Mouse (Mus musculus) embryonic facial prominence, embryonic 13.5 days (tissue): ENCODE measurements around the gene Cdk6. TPM values are rescaled to one million over a fixed set of nuclear protein-coding genes. Genes with fewer than 3 reads are reported as not detected.
"Not testable (repeated sequence)": the region's sequence is repeated elsewhere in the genome, so short reads cannot be mapped to it uniquely, and the experiment has no call there.

Experiments
- ATAC-seq: fragments of 200-750 bp; cut with Nextera tagmentation; 2 replicates; pipeline ENCODE4 v1.8.0; 2017; ENCODE audit warnings: low read depth; ENCODE audit not compliant: insufficient number of reproducible peaks, insufficient read depth, low FRiP score, low TSS enrichment
- H3K27ac ChIP-seq: fragments of 300-500 bp; sonication (generic); 2 replicates; pipeline ENCODE4 v1.5.1; 2015; ENCODE audit warnings: moderate library complexity, mild to moderate bottlenecking, inconsistent platforms
- H3K27me3 ChIP-seq: fragments of 300-500 bp; sonication (generic); 2 replicates; pipeline ENCODE4 v1.6.1; 2015; ENCODE audit warnings: mild to moderate bottlenecking, inconsistent platforms
- H3K36me3 ChIP-seq: fragments of 300-500 bp; sonication (generic); 2 replicates; pipeline ENCODE4 v1.6.1; 2015; ENCODE audit warnings: mild to moderate bottlenecking, inconsistent platforms
- H3K4me1 ChIP-seq: fragments of 300-500 bp; sonication (generic); 2 replicates; pipeline ENCODE4 v1.6.1; 2015; ENCODE audit warnings: inconsistent platforms
- H3K4me2 ChIP-seq: fragments of 300-500 bp; sonication (generic); 2 replicates; pipeline ENCODE4 v1.6.1; 2015; ENCODE audit warnings: moderate library complexity, mild to moderate bottlenecking, inconsistent platforms
- H3K4me3 ChIP-seq: fragments of 300-500 bp; sonication (generic); 2 replicates; pipeline ENCODE4 v1.5.1; 2015; ENCODE audit warnings: mild to moderate bottlenecking, inconsistent platforms
- H3K9ac ChIP-seq: fragments of 300-500 bp; sonication (generic); 2 replicates; pipeline ENCODE4 v1.6.1; 2015; ENCODE audit warnings: mild to moderate bottlenecking, inconsistent platforms
- H3K9me3 ChIP-seq: fragments of 300-500 bp; sonication (generic); 2 replicates; pipeline ENCODE4 v1.6.1; 2016; ENCODE audit warnings: inconsistent platforms
- WGBS: fragments of 180-500 bp; shearing (Covaris S2); methylation state at CpG from one replicate; pipeline ENCODE4 v1.1.7; 2015; ENCODE audit warnings: mixed read lengths; 5-methylcytosine and 5-hydroxymethylcytosine counted together
- polyA plus RNA-seq: library from polyadenylated mRNA; unstranded; fragments of >200 nt; fragmentation: Nextera tagmentation; extraction: Ambion mirVana; gene quantifications from 2 replicates; pipeline ENCODE4 v1.2.1, GENCODE M21; 2015

Cdk6 gene
- polyA plus RNA-seq: 32.4 and 34.5 TPM in 2 replicates

DNA sequence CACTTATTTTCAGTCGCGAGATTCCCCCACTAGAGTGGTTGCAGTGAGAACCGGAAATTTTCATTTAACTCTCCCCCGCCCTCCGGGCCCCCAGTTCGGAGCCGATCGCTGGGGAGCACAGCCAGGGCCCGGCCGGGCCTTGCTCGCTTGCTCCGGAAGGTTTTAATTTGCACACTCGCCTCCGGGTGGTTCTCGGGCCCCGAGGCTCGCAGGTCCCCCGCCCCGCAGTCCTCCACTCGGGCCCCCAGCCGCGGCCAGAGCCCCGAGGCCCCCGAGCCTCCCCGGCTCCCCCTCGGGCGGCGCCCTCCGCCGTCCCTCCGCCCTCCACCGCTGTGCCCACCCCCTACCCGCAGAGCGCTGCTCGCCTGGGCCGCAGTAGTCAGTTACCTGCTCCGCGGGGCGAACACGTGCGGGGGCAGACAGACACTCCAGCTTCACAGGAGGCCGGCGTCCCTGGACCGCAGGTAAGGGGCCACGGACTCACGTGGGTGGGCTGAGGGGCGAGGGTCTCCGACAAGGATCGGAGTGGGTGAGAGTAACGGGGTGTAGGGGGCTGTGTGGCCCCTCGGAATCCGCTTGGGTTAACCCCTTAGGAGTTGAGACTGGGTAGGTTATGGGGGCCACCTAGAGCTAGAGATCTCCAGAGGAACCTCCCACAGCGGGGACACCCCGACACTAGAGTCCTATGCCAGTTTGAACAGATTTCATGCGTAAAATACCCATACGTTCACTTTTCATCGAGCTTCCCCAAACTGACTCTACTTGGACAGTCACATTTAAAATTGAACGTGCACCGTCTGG is at the start of gene Cdk6:
Gene Cdk6 (plus strand): TSS at position 375 of the 801 bp plus-strand sequence.
- Histone ChIP-seq H3K9ac (peak within 1 kb of the TSS; percentile 80), H3K4me1 (peaks cover 3% of the 10 kb centered on the region; the same call in 1 of the 2 replicates), H3K27me3 (0 out of 2 replicates have a peak, but pooled peaks cover 3% of the 10 kb centered on the region), H3K36me3 (no peaks in the 10 kb centered on the region), H3K4me2 (peak within 1 kb of the TSS; percentile 98), H3K9me3 (no peaks in the 10 kb centered on the region), H3K4me3 (peak within 1 kb of the TSS; percentile 65), H3K27ac (peak within 1 kb of the TSS; percentile 85)
- under 1% methylated on average over 59 of the region's 59 CpGs for WGBS
- no peak for ATAC-seq

DNA sequence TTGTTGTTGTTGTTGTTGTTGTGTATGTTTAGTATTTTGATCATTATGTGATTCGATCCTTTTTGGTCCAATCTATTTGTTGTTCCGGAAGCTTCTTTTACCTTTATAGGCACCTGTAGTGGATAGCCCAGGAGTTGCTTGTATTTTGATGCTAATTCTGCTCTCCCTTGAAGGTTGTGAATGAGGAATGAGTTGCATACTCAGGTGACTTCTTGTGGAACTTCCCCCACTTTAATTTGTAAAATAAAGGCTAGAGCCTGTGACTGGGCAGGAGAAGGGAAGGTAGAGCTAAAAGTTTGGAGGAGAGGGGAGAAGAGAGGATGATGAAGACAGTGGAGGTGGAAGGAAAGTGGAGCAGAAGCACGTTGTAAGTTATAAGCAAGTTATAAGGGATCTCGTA is 47.6 kb upstream of the Cdk6 start:
- Histone ChIP-seq H3K27ac (no peak overlapping the region), H3K27me3 (no peaks in the 10 kb centered on the region), H3K4me1 (no peaks in the 10 kb centered on the region), H3K4me3 (no peak overlapping the region), H3K9ac (no peak overlapping the region), H3K4me2 (no peak overlapping the region), H3K9me3 (no peaks in the 10 kb centered on the region), H3K36me3 (no peaks in the 10 kb centered on the region)
- WGBS: 78% methylated on average over 4 of the region's 4 CpGs
- no peak for ATAC-seq

DNA sequence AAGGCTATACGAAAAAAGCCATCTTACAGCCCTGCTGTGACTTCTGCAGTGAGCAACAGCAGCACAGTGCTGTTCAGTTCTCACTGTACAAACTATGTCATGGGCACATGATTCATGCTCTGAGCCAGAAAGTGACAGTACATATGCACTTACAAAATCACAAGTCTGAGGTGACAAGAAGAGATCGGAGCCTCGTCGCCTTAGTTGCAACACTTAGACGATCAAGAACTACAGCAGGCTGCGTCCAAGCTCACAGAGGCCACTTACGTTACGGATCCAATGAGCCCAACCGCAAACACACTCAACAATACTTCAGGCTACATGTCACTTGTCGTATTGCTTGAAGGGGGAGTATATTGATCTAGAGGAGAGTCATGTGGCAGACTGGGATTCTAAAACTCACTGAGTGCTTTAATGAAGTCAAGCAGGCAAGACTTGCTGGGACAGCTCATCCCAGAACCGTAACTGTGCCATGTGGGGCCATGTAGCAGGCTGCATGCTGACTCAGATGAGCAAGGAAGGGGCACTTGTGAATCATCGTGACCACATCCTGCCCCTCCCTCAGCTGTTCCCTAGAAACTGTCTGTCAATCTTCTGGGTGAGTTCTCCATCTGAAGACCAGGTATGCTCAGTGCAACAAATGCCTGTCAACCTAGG is 40.4 kb upstream of the Cdk6 start:
- 77% methylated on average over 12 of the region's 12 CpGs for WGBS

DNA sequence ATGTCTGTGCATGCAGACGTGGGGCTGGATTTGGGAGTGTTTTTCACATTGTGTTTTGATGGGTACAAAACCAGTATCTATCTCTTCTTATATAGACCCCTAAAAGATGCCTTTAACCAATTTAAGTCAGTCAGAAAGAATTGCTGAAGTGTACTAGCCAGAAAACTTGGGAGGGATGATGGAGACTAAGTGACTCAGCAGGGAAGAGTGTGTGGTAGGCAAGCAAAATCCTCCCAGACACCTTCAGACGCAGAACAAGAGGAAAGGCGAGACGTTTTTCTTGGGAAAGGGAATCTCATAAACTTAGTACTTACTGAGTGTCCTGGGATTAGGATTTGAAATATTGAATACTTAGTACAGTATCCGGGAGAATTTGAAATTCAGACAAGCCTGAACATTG is 39.8 kb upstream of the Cdk6 start:
- H3K27me3 ChIP-seq: no peaks in the 10 kb centered on the region
- no peak overlapping the region for H3K9ac ChIP-seq
- no peaks in the 10 kb centered on the region for H3K36me3 ChIP-seq
- WGBS: 68% methylated on average over 5 of the region's 5 CpGs
- H3K27ac ChIP-seq: no peak overlapping the region
- H3K9me3 ChIP-seq: no peaks in the 10 kb centered on the region
- H3K4me2 ChIP-seq: no peak overlapping the region
- H3K4me3 ChIP-seq: no peak overlapping the region
- no peak for ATAC-seq
- no peaks in the 10 kb centered on the region for H3K4me1 ChIP-seq

More for the DNA sequence above, 40.4 kb upstream of the Cdk6 start:
- no peak overlapping the region for H3K9ac ChIP-seq
- no peak overlapping the region for H3K4me2 ChIP-seq
- H3K27ac ChIP-seq: no peak overlapping the region
- no peaks in the 10 kb centered on the region for H3K36me3 ChIP-seq
- H3K4me3 ChIP-seq: no peak overlapping the region
- H3K9me3 ChIP-seq: no peaks in the 10 kb centered on the region
- ATAC-seq: no peak
- no peaks in the 10 kb centered on the region for H3K4me1 ChIP-seq
- no peaks in the 10 kb centered on the region for H3K27me3 ChIP-seq

DNA sequence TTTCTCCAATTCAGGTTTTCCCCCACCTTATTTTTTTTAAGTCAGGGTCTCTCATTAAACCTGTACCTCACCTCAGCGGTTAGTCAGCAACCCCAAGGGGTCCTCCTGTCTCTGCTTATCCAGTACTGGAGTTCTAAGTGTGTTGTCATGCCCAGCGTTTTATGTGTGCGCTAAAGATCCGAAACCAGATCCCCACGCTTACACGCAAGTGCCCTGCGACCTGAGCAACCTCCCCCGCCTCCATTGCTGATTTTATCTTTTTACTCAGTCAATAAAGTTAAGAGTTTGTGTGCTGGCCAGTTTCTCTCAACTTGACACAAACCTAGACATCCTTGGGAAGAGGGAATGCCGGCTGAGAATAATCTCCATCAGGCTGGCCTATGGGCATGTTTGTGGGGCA is 37.4 kb upstream of the Cdk6 start:
- Histone ChIP-seq H3K4me1 (no peaks in the 10 kb centered on the region), H3K36me3 (no peaks in the 10 kb centered on the region), H3K27me3 (no peaks in the 10 kb centered on the region), H3K4me3 (no peak overlapping the region), H3K9ac (no peak overlapping the region), H3K4me2 (no peak overlapping the region), H3K9me3 (no peaks in the 10 kb centered on the region), H3K27ac (no peak overlapping the region)
- ATAC-seq: no peak
- WGBS: 87% methylated on average over 9 of the region's 9 CpGs

DNA sequence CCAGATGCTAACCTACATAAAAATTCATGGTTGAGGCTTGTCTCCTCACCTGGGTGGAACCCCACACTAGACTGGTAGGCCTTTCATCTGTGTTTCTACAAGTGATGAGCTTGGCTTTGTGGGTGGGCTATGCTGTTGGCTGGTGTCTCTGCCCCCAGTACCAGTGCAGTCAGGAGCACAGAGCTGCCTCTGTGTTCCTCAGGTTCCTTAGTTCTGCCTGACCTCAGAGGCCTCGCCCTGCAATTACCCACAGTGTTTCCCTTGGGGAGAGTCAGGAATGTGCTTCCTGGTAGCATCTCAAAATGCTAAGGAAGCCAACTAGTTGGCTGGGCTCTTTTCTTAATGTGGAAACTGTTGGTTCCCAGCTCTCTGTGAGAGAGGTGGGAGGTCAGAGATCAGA is 35.1 kb upstream of the Cdk6 start:
- Histone ChIP-seq H3K4me1 (no peaks in the 10 kb centered on the region), H3K9ac (no peak overlapping the region), H3K4me3 (no peak overlapping the region), H3K36me3 (no peaks in the 10 kb centered on the region), H3K27me3 (no peaks in the 10 kb centered on the region), H3K27ac (no peak overlapping the region), H3K4me2 (no peak overlapping the region), H3K9me3 (no peaks in the 10 kb centered on the region)
- ATAC-seq: no peak
- 50% methylated on average over 1 of the region's 1 CpGs for WGBS

DNA sequence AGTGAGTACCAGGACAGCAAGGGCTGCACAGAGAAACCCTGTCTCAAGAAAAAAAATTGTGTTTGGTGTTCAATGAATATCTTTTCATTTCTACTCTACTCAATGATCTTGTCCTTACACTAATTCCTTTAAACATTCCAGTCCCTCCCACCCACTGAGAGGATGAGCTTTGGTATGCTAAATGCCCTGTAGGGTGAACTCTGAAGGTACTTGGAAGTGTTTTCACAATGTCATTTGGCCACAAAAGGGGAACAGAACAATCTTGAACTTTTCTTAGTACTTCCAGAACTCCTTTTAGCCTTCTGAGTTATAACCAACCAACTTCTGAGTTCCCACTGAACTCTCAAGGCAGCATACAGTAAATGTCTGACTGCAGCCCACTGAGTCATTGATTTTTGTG is 32.2 kb upstream of the Cdk6 start:
- ATAC-seq: no peak
- no peak overlapping the region for H3K9ac ChIP-seq
- H3K27ac ChIP-seq: no peak overlapping the region
- no peak overlapping the region for H3K4me3 ChIP-seq
- no peaks in the 10 kb centered on the region for H3K4me1 ChIP-seq
- no peaks in the 10 kb centered on the region for H3K27me3 ChIP-seq
- H3K36me3 ChIP-seq: no peaks in the 10 kb centered on the region
- no peaks in the 10 kb centered on the region for H3K9me3 ChIP-seq
- no peak overlapping the region for H3K4me2 ChIP-seq

DNA sequence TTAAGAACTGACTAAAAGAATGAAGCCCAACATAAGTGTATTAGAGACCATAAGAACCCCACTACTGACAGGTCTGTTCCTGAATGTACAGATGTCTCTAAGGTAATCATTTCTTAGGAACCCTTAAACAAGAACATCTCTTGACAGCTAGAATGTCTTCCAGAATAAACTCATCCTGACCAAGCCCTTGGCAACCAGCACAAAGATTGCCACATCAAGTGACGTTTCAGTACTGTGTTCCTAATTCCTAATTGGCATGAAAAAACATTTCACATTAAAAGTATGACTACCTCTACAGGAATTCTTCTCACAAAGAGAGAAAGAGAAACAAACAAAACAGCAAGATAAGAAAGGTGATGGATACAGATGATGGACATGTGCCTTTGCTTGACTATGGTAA is 31.7 kb upstream of the Cdk6 start:
- Histone ChIP-seq H3K9ac (no peak overlapping the region), H3K27ac (no peak overlapping the region), H3K4me3 (no peak overlapping the region), H3K4me2 (no peak overlapping the region), H3K27me3 (no peaks in the 10 kb centered on the region), H3K36me3 (no peaks in the 10 kb centered on the region), H3K4me1 (no peaks in the 10 kb centered on the region), H3K9me3 (no peaks in the 10 kb centered on the region)
- WGBS: 72% methylated on average over 1 of the region's 1 CpGs
- no peak for ATAC-seq

DNA sequence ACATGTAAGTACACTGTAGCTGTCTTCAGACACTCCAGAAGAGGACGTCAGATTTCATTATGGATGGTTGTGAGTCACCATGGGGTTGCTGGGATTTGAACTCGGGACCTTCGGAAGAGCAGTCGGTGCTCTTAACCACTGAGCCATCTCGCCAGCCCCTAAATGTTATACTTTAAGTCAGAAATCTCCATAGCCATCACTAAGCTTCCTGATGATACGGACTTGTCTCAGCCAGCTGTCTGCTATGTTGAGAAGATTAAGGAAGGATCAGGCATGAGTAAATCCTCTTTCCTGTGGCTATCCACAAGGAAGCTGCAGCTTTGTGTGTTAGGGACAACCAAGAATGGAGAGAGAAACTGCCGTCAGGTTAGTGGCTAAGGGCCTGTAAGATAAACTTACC is 30.1 kb upstream of the Cdk6 start:
- H3K27ac ChIP-seq, H3K36me3 ChIP-seq, ATAC-seq, H3K4me2 ChIP-seq, H3K9me3 ChIP-seq, H3K4me3 ChIP-seq, H3K27me3 ChIP-seq, H3K4me1 ChIP-seq, H3K9ac ChIP-seq: not testable (repeated sequence)
- WGBS: 83% methylated on average over 7 of the region's 7 CpGs

DNA sequence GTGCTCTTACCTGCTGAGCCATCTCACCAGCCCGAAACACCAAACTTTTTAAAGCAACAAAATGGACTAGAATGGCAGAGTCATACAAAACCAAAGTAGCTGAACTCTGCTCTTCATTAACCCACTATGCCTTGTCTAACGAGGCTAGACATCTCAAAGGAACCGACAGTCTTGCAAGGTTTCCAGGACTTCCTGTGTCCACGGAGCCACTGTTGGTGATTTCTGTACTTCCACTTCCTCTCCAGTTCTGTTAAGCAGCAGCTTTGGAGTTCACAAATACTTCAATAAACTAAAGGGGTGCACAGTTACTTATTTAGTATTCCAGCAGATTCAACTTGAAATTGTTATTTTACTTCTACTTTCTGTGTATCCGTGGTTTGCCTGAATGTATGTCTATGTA is 23.6 kb upstream of the Cdk6 start:
- H3K36me3 ChIP-seq, H3K9ac ChIP-seq, ATAC-seq, H3K4me2 ChIP-seq, H3K27me3 ChIP-seq, H3K4me3 ChIP-seq, H3K27ac ChIP-seq, H3K4me1 ChIP-seq, H3K9me3 ChIP-seq: not testable (repeated sequence)
- 79% methylated on average over 5 of the region's 5 CpGs for WGBS

DNA sequence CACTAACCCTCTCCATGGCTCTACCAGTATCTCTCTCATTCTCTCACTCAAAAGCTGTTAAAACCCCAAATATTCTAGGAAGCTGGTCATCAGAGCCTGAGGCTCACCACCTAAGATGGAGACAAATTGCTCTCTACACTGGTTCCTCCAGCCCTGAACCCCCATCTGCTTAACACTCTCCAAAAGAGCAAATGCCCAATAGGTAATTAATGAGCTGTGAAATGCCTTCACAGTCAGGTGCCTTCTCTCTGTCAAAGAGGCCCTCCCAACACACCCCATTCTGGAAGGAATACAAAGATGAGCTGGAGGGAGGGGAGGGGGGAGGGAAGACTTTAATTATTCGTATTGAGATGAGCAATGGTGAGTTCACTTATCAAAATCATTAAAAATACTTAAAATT is 21.1 kb upstream of the Cdk6 start:
- ATAC-seq: no peak
- no peak overlapping the region for H3K4me3 ChIP-seq
- no peak overlapping the region for H3K4me2 ChIP-seq
- H3K4me1 ChIP-seq: no peaks in the 10 kb centered on the region
- no peaks in the 10 kb centered on the region for H3K27me3 ChIP-seq
- H3K27ac ChIP-seq: no peak overlapping the region
- H3K36me3 ChIP-seq: no peaks in the 10 kb centered on the region
- 22% methylated on average over 1 of the region's 1 CpGs for WGBS
- no peak overlapping the region for H3K9ac ChIP-seq
- H3K9me3 ChIP-seq: no peaks in the 10 kb centered on the region

DNA sequence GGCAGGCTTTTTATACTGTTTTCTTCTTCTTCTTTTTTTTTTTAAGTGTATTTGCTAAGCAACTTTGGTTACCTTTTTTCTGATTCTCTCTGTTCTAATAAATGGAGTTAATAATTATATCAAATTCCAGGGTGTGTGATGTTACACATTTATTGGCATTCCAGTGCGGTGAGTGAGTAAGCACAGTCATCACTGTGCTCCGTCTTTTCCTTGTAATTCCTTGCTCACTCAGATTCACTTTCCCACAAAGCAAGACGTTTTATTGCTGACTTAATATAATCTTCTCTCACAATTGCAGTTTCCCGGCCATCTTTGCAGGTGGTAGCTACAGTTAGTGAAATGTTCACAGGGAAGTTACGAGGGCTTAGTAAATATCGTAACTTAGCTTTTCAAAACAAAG is 19.2 kb upstream of the Cdk6 start:
- no peak overlapping the region for H3K9ac ChIP-seq
- no peak for ATAC-seq
- H3K27ac ChIP-seq: no peak overlapping the region
- WGBS: 82% methylated on average over 6 of the region's 6 CpGs
- no peak overlapping the region for H3K4me2 ChIP-seq
- H3K4me1 ChIP-seq: no peaks in the 10 kb centered on the region
- H3K9me3 ChIP-seq: no peaks in the 10 kb centered on the region
- no peaks in the 10 kb centered on the region for H3K36me3 ChIP-seq
- H3K4me3 ChIP-seq: no peak overlapping the region
- H3K27me3 ChIP-seq: no peaks in the 10 kb centered on the region
